Mouse (Mus musculus) spleen, adult 12 weeks (tissue): ENCODE results near the gene Btn2a2.

Source experiments
- DNase-seq: peaks from one replicate; pipeline ENCODE4 v3.0.0; 2022; ENCODE audit warnings: low spot score

Btn2a2 gene

GRCm38 (mm10) chr13:23497656-23498321, 9.1 kb upstream of the Btn2a2 start:
- no peak for DNase-seq

GRCm38 (mm10) chr13:23495526-23495925, 6.9 kb upstream of the Btn2a2 start:
- no peak for DNase-seq

- DNase-seq: no peak
Measured at GRCm38 (mm10) chr13:23491990-23492389, 3.3 kb upstream of the Btn2a2 start.

GRCm38 (mm10) chr13:23491263-23491662, 2.6 kb upstream of the Btn2a2 start:
- DNase-seq: no peak

- no peak for DNase-seq
Measured at GRCm38 (mm10) chr13:23490863-23491262, 2.2 kb upstream of the Btn2a2 start.

- DNase-seq: no peak
Measured at GRCm38 (mm10) chr13:23485271-23485670, 3.4 kb downstream of the Btn2a2 start.

GRCm38 (mm10) chr13:23483153-23483552, 5.5 kb downstream of the Btn2a2 start:
- no peak for DNase-seq

- DNase-seq: no peak
Measured at GRCm38 (mm10) chr13:23475658-23476057, 13.0 kb downstream of the Btn2a2 start.

GRCm38 (mm10) chr13:23466911-23467310, 21.7 kb downstream of the Btn2a2 start:
- peak; percentile 76 for DNase-seq

- DNase-seq: no peak
Measured at GRCm38 (mm10) chr13:23466306-23466705, 22.4 kb downstream of the Btn2a2 start.

GRCm38 (mm10) chr13:23465600-23466109, 23.0 kb downstream of the Btn2a2 start, which contains the start of gene Btn1a1:
Gene Btn1a1 (minus strand): TSS chr13:23465901.
- DNase-seq: peak; percentile 14

GRCm38 (mm10) chr13:23464841-23465366, 23.8 kb downstream of the Btn2a2 start:
- peak; percentile 8 for DNase-seq

GRCm38 (mm10) chr13:23464224-23464637, 24.4 kb downstream of the Btn2a2 start:
- DNase-seq: peak; percentile 47

- DNase-seq: peak; percentile 73
Measured at GRCm38 (mm10) chr13:23463381-23464223, 25.1 kb downstream of the Btn2a2 start.

- DNase-seq: no peak
Measured at GRCm38 (mm10) chr13:23462669-23463068, 26.0 kb downstream of the Btn2a2 start.

GRCm38 (mm10) chr13:23462063-23462462, 26.6 kb downstream of the Btn2a2 start:
- no peak for DNase-seq

- DNase-seq: no peak
Measured at GRCm38 (mm10) chr13:23459264-23459846, 29.3 kb downstream of the Btn2a2 start.

GRCm38 (mm10) chr13:23453926-23454325, 34.7 kb downstream of the Btn2a2 start:
- no peak for DNase-seq

- DNase-seq: peak; percentile 76
Measured at GRCm38 (mm10) chr13:23453362-23453862, 35.2 kb downstream of the Btn2a2 start.

GRCm38 (mm10) chr13:23450398-23450797, 38.3 kb downstream of the Btn2a2 start:
- DNase-seq: peak; percentile 81

- peak; percentile 57 for DNase-seq
Measured at GRCm38 (mm10) chr13:23449235-23450095, 39.2 kb downstream of the Btn2a2 start.
